Mouse (Mus musculus): Measurements from ENCODE around the gene Asap3. TPM values are rescaled to one million over a fixed set of nuclear protein-coding genes. Genes with fewer than 3 reads are reported as not detected.
A peak's percentile ranks its signal among the peaks of the same experiment; 100 is the strongest.

The Asap3 gene
- polyA plus RNA-seq, 1 experiment, result 3.2 TPM

- Histone ChIP-seq H3K4me3 (ENCODE audit: insufficient read depth, low read length) (no peak overlapping the region), H3K27ac (ENCODE audit: insufficient read depth, low read length) (no peak overlapping the region), H3K4me1 (ENCODE audit: control insufficient read depth, insufficient read depth, low read length) (no peaks in the 10 kb centered on the region)
- TF ChIP-seq CTCF (IDR thresholded peaks at IDR 0.05; ENCODE audit: extremely low read depth, insufficient read depth, low read length) (no peak), POLR2A (IDR thresholded peaks at IDR 0.05; ENCODE audit: extremely low read depth, insufficient read depth, low read length) (no peak)
Observed at GRCm38 (mm10) chr4:136214828-136215227, 8.7 kb downstream of the Asap3 start.

- TF ChIP-seq CTCF (IDR thresholded peaks at IDR 0.05; ENCODE audit: extremely low read depth, insufficient read depth, low read length) (no peak), POLR2A (IDR thresholded peaks at IDR 0.05; ENCODE audit: extremely low read depth, insufficient read depth, low read length) (no peak)
- no peak overlapping the region for H3K27ac ChIP-seq (ENCODE audit: insufficient read depth, low read length)
- H3K4me1 ChIP-seq (ENCODE audit: control insufficient read depth, insufficient read depth, low read length), result no peaks in the 10 kb centered on the region
- no peak overlapping the region for H3K4me3 ChIP-seq (ENCODE audit: insufficient read depth, low read length)
Observed at GRCm38 (mm10) chr4:136215576-136215975, 9.4 kb downstream of the Asap3 start.

GRCm38 (mm10) chr4:136217063-136217462, 10.9 kb downstream of the Asap3 start:
- Histone ChIP-seq H3K4me3 (ENCODE audit: insufficient read depth, low read length) (no peak overlapping the region), H3K4me1 (ENCODE audit: control insufficient read depth, insufficient read depth, low read length) (no peaks in the 10 kb centered on the region), H3K27ac (ENCODE audit: insufficient read depth, low read length) (no peak overlapping the region)
- TF ChIP-seq POLR2A (IDR thresholded peaks at IDR 0.05; ENCODE audit: extremely low read depth, insufficient read depth, low read length) (no peak), CTCF (IDR thresholded peaks at IDR 0.05; ENCODE audit: extremely low read depth, insufficient read depth, low read length) (no peak)

GRCm38 (mm10) chr4:136218595-136219214, 12.5 kb downstream of the Asap3 start:
- Histone ChIP-seq H3K4me1 (ENCODE audit: control insufficient read depth, insufficient read depth, low read length) (no peaks in the 10 kb centered on the region), H3K27ac (ENCODE audit: insufficient read depth, low read length) (no peak overlapping the region), H3K4me3 (ENCODE audit: insufficient read depth, low read length) (no peak overlapping the region)
- TF ChIP-seq POLR2A (IDR thresholded peaks at IDR 0.05; ENCODE audit: extremely low read depth, insufficient read depth, low read length) (no peak), CTCF (IDR thresholded peaks at IDR 0.05; ENCODE audit: extremely low read depth, insufficient read depth, low read length) (no peak)

GRCm38 (mm10) chr4:136220133-136220775, 14.1 kb downstream of the Asap3 start:
- H3K4me3 ChIP-seq (ENCODE audit: insufficient read depth, low read length), result no peak overlapping the region
- H3K27ac ChIP-seq (ENCODE audit: insufficient read depth, low read length), result no peak overlapping the region
- H3K4me1 ChIP-seq (ENCODE audit: control insufficient read depth, insufficient read depth, low read length), result peaks cover 4% of the 10 kb centered on the region
- TF ChIP-seq POLR2A (IDR thresholded peaks at IDR 0.05; ENCODE audit: extremely low read depth, insufficient read depth, low read length) (no peak), CTCF (IDR thresholded peaks at IDR 0.05; ENCODE audit: extremely low read depth, insufficient read depth, low read length) (no peak)

GRCm38 (mm10) chr4:136223549-136224239, 17.5 kb downstream of the Asap3 start:
- Histone ChIP-seq H3K4me3 (ENCODE audit: insufficient read depth, low read length) (no peak overlapping the region), H3K27ac (ENCODE audit: insufficient read depth, low read length) (no peak overlapping the region), H3K4me1 (ENCODE audit: control insufficient read depth, insufficient read depth, low read length) (peaks cover 4% of the 10 kb centered on the region)
- TF ChIP-seq POLR2A (IDR thresholded peaks at IDR 0.05; ENCODE audit: extremely low read depth, insufficient read depth, low read length), result no peak
- TF ChIP-seq CTCF (IDR thresholded peaks at IDR 0.05; ENCODE audit: extremely low read depth, insufficient read depth, low read length), result 0 out of 2 replicates have a peak, but pooled peaks have one; percentile 20

GRCm38 (mm10) chr4:136224240-136224559, 18.0 kb downstream of the Asap3 start:
- Histone ChIP-seq H3K4me1 (ENCODE audit: control insufficient read depth, insufficient read depth, low read length) (peaks cover 4% of the 10 kb centered on the region), H3K27ac (ENCODE audit: insufficient read depth, low read length) (0 out of 2 replicates have a peak overlapping the region, but pooled peaks have one; percentile 35), H3K4me3 (ENCODE audit: insufficient read depth, low read length) (no peak overlapping the region)
- no peak for TF ChIP-seq CTCF (IDR thresholded peaks at IDR 0.05; ENCODE audit: extremely low read depth, insufficient read depth, low read length)
- no peak for TF ChIP-seq POLR2A (IDR thresholded peaks at IDR 0.05; ENCODE audit: extremely low read depth, insufficient read depth, low read length)

- H3K4me3 ChIP-seq (ENCODE audit: insufficient read depth, low read length), result no peak overlapping the region
- H3K4me1 ChIP-seq (ENCODE audit: control insufficient read depth, insufficient read depth, low read length), result peaks cover 4% of the 10 kb centered on the region
- 0 out of 2 replicates have a peak overlapping the region, but pooled peaks have one; percentile 37 for H3K27ac ChIP-seq (ENCODE audit: insufficient read depth, low read length)
- no peak for TF ChIP-seq CTCF (IDR thresholded peaks at IDR 0.05; ENCODE audit: extremely low read depth, insufficient read depth, low read length)
- TF ChIP-seq POLR2A (IDR thresholded peaks at IDR 0.05; ENCODE audit: extremely low read depth, insufficient read depth, low read length), result no peak
Observed at GRCm38 (mm10) chr4:136224677-136225460, 18.7 kb downstream of the Asap3 start.

- H3K27ac ChIP-seq (ENCODE audit: insufficient read depth, low read length), result no peak overlapping the region
- H3K4me1 ChIP-seq (ENCODE audit: control insufficient read depth, insufficient read depth, low read length), result peaks cover 4% of the 10 kb centered on the region
- no peak overlapping the region for H3K4me3 ChIP-seq (ENCODE audit: insufficient read depth, low read length)
- TF ChIP-seq POLR2A (IDR thresholded peaks at IDR 0.05; ENCODE audit: extremely low read depth, insufficient read depth, low read length), result no peak
- no peak for TF ChIP-seq CTCF (IDR thresholded peaks at IDR 0.05; ENCODE audit: extremely low read depth, insufficient read depth, low read length)
Observed at GRCm38 (mm10) chr4:136227408-136227807, 21.2 kb downstream of the Asap3 start.

All from cortical plate, adult 2 months (tissue).